Mouse (Mus musculus) neural tube, embryonic 14.5 days (tissue): ENCODE measurements at regions not wholly inside any gene's neighbourhood (a gene's known extent, or its start where the extent isn't known, plus 50 kb on each side); places are given as distances from the start of the nearest gene placed in this dataset.
A peak's percentile ranks its signal among the peaks of the same experiment; 100 is the strongest.

Experiments
- ATAC-seq: fragments of 200-750 bp; cut with Nextera tagmentation; 2 replicates; pipeline ENCODE4 v1.8.0; 2017; ENCODE audit warnings: low read depth, mild to moderate bottlenecking, moderate TSS enrichment, moderate library complexity
- H3K27ac ChIP-seq: fragments of 300-500 bp; sonication (generic); 2 replicates; pipeline ENCODE4 v1.5.1; 2014; ENCODE audit warnings: low read depth, mild to moderate bottlenecking, control low read depth, low read length, moderate library complexity, mixed read lengths
- H3K27me3 ChIP-seq: fragments of 300-500 bp; sonication (generic); 2 replicates; pipeline ENCODE4 v1.6.1; 2014; ENCODE audit warnings: low read length; ENCODE audit not compliant: control insufficient read depth, insufficient read depth
- H3K36me3 ChIP-seq: fragments of 300-500 bp; sonication (generic); 2 replicates; pipeline ENCODE4 v1.6.1; 2014; ENCODE audit warnings: low read length, mixed read lengths; ENCODE audit not compliant: control insufficient read depth, insufficient read depth
- H3K4me1 ChIP-seq: fragments of 300-500 bp; sonication (generic); 2 replicates; pipeline ENCODE4 v1.6.1; 2014; ENCODE audit warnings: low read length; ENCODE audit not compliant: control insufficient read depth, insufficient read depth
- H3K4me2 ChIP-seq: fragments of 300-500 bp; sonication (generic); 2 replicates; pipeline ENCODE4 v1.6.1; 2014; ENCODE audit warnings: mild to moderate bottlenecking, low read depth, low read length, control low read depth
- H3K4me3 ChIP-seq: fragments of 300-500 bp; sonication (generic); 2 replicates; pipeline ENCODE4 v1.5.1; 2014; ENCODE audit warnings: low read depth, low read length, control low read depth, mixed read lengths
- H3K9ac ChIP-seq: fragments of 300-500 bp; sonication (generic); replicated peaks from 2 replicates; pipeline ENCODE4 v1.6.1; 2014; ENCODE audit warnings: low read depth, mild to moderate bottlenecking, control low read depth, low read length, mixed read lengths
- H3K9me3 ChIP-seq: fragments of 300-500 bp; sonication (generic); 2 replicates; pipeline ENCODE4 v1.6.1; 2016; ENCODE audit warnings: low read length; ENCODE audit not compliant: control insufficient read depth
- WGBS: fragments of 180-500 bp; shearing (Covaris S2); extraction: QIAGEN DNeasy Blood & Tissue Kit; methylation state at CpG from one replicate; pipeline ENCODE4 v1.1.7; 2014; 5-methylcytosine and 5-hydroxymethylcytosine counted together

DNA sequence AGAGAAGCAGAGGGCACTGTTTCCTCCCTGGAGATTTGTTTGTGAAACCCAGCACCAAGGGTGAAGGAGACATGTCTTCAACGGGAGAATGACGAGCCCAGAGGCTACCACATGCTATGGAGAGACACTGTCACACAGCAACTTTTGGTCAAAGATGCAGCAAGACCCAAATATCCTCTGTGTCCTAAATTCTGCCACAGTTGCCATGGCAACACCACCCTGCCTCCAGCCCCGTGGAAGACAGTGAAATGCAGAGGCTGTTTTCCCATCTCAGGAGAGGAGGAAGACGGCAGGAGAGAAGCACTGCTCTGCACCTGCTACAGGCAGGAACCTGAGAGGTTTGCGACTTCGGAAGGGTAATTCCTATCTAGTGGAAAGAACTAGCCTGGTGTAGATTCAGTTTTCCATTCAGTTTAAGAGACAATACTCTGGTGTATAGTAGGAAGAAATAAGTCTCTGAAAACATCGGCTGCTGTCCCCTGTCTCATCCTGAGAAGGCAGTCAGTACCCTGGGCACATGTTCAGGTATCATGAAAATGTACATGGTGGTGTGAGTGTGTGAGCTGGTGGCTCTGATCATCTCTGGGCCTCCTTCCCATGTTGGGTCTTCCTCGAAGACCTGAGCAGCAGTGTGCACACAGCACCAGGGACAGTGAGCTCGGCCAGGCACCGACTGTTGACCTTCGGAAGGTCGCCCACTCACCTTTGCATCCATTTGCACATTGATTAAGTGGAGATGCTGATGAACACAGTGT lies 333.6 kb downstream of the Agtpbp1 start:
- Histone ChIP-seq H3K4me2 (no peak overlapping the region), H3K36me3 (no peaks in the 10 kb centered on the region), H3K27me3 (no peaks in the 10 kb centered on the region), H3K4me1 (peaks cover 10% of the 10 kb centered on the region; the same call in 1 of the 2 replicates), H3K9me3 (no peaks in the 10 kb centered on the region), H3K9ac (no peak overlapping the region), H3K4me3 (no peak overlapping the region), H3K27ac (peak overlapping the region; percentile 52)
- ATAC-seq = peak; percentile 78
- 49% methylated on average over 12 of the region's 12 CpGs for WGBS

DNA sequence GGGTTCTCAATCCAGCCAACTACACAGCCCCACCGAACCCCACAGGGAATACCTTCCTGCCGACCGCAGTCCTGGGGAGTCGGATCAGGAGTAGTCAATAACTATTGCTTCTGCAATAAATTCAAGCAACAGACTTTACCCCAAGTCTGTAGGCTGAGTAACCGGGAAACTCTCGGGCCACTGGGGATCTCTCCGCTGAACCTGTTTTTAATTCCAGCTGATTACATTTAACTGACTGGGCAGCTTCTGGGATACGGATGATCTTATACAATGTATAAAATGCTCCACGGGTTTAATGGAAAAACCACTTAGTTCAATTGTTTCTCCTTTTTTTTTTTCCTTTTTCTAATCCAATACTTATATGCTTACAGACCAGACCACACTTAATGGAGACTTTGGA lies 336.6 kb downstream of the Agtpbp1 start:
- Histone ChIP-seq H3K4me2 (no peak overlapping the region), H3K4me3 (no peak overlapping the region), H3K9ac (no peak overlapping the region), H3K9me3 (no peaks in the 10 kb centered on the region), H3K36me3 (no peaks in the 10 kb centered on the region), H3K27ac (no peak overlapping the region), H3K27me3 (no peaks in the 10 kb centered on the region), H3K4me1 (peaks cover 10% of the 10 kb centered on the region; the same call in 1 of the 2 replicates)
- ATAC-seq = no peak
- WGBS = 70% methylated on average over 9 of the region's 9 CpGs

DNA sequence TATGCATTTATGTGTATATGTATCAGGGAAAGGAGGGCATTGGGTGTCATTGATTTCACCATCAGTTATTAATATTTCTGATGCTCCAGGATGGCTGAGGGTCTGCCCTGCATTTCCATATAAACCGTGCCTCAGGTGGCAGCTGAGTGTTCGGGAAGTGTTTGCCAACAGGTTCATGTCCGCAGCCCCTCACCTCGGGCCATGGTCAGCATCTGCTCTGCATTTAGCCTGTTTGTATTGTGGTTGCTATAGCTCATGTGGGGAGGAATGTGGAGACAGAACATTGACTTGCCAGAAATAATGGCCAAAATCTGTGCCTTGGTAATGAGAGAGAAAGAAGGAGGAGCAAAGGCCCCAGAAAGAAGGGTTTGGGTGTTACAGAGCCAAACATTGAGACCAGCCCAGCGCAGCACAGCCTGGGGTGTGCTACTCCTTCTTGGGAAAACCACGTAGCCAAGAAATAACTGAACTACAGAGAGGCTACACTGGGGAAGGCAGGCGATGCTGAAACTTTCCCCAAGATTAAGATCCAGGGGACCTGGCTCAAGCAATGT lies 338.0 kb downstream of the Agtpbp1 start:
- Histone ChIP-seq H3K27me3 (no peaks in the 10 kb centered on the region), H3K4me2 (no peak overlapping the region), H3K4me3 (no peak overlapping the region), H3K9me3 (no peaks in the 10 kb centered on the region), H3K36me3 (no peaks in the 10 kb centered on the region), H3K27ac (no peak overlapping the region), H3K4me1 (peaks cover 10% of the 10 kb centered on the region; the same call in 1 of the 2 replicates), H3K9ac (no peak overlapping the region)
- ATAC-seq = no peak
- 88% methylated on average over 7 of the region's 7 CpGs for WGBS

DNA sequence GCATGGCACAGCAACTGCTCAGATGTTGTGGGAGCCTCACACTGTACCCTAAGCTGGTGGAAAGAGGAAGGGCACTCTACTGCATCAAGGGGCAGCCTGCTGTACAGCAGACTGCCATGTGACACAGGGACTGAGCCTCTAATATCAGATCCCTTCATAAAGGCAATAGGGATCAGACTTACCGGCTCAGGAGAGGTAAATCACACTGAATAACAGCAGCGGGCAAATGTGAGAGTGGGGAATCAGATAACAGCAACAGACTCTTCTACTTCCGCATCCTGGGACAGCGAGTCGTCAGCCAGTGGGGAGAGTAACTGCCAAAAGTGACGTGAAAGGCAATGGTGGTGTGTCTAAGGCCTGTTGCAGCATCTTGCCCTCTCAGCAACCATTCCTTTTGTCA lies 339.0 kb downstream of the Agtpbp1 start:
- peaks cover under 1% of the 10 kb centered on the region; the same call in 1 of the 2 replicates for H3K4me1 ChIP-seq
- H3K4me2 ChIP-seq = no peak overlapping the region
- no peak overlapping the region for H3K4me3 ChIP-seq
- no peaks in the 10 kb centered on the region for H3K9me3 ChIP-seq
- no peak for ATAC-seq
- WGBS = 72% methylated on average over 6 of the region's 6 CpGs
- no peaks in the 10 kb centered on the region for H3K36me3 ChIP-seq
- no peak overlapping the region for H3K9ac ChIP-seq
- H3K27ac ChIP-seq = no peak overlapping the region
- no peaks in the 10 kb centered on the region for H3K27me3 ChIP-seq

DNA sequence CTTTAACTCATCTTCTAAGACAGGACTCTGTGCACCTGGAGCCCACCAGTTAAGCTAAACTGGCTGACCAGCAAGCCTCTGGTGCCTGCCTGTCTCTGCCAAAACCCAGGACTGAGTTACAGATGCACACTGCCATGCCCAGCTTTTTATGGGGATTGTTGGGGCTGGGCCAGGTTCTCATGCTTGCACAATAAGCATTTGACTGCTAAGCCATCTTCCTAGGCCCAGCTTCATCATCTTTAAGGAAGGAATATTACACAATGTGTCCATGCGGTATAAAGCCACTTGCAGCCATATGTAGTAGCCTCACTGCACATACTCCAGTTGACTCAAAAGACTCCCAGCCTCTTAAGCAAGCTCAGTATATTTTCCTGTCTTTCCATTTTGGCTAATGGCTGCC lies 340.4 kb downstream of the Agtpbp1 start:
- H3K4me2 ChIP-seq = no peak overlapping the region
- no peak overlapping the region for H3K27ac ChIP-seq
- H3K27me3 ChIP-seq = no peaks in the 10 kb centered on the region
- no peaks in the 10 kb centered on the region for H3K9me3 ChIP-seq
- H3K4me1 ChIP-seq = no peaks in the 10 kb centered on the region
- no peak overlapping the region for H3K9ac ChIP-seq
- 88% methylated on average over 1 of the region's 1 CpGs for WGBS
- H3K36me3 ChIP-seq = no peaks in the 10 kb centered on the region
- ATAC-seq = no peak
- H3K4me3 ChIP-seq = no peak overlapping the region

DNA sequence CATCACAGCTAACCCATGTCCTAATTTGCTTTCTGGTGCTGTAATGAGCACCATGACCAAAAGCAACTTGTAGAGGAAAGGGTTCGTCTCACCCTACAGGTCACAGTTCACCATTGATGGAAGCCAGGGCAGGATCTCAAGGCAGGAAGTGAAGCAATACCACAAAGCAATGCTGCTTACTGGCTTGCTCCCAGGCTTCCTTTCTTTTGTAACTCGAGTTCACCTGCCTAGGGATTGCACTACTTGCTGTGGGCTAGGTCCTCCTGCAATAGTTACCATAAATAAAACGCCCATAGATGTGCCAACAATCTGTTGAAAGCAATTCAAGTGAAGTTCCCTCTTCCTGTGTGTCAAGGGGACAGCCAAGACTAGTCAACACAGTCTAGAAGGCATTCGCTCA lies 342.4 kb downstream of the Agtpbp1 start:
- no peaks in the 10 kb centered on the region for H3K27me3 ChIP-seq
- no peak overlapping the region for H3K4me2 ChIP-seq
- no peak for ATAC-seq
- 85% methylated on average over 4 of the region's 4 CpGs for WGBS
- no peak overlapping the region for H3K27ac ChIP-seq
- no peaks in the 10 kb centered on the region for H3K36me3 ChIP-seq
- H3K9ac ChIP-seq = no peak overlapping the region
- H3K4me3 ChIP-seq = no peak overlapping the region
- no peaks in the 10 kb centered on the region for H3K4me1 ChIP-seq
- no peaks in the 10 kb centered on the region for H3K9me3 ChIP-seq

DNA sequence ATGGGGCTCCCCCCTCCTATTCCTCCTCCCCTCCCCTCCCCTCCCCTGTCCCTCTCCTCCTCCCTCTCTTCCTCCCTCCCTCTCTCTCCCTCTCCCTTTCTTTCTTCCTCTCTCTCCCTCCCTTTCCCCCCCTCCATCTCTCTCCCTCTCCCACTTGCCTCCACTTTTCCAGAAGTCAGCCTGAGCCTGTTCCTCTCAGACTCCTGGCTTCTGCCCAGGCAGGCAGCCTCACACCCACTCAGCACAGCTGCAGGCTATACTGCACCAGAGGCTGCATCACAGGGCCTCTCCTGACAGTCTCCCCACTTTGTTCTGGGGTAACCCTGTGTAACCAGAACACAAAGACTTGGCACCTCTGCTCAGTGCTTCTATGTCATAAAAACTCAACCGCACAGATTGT lies 346.3 kb downstream of the Agtpbp1 start:
- H3K4me2 ChIP-seq = no peak overlapping the region
- H3K27ac ChIP-seq = no peak overlapping the region
- H3K9me3 ChIP-seq = no peaks in the 10 kb centered on the region
- WGBS = 36% methylated on average over 1 of the region's 1 CpGs
- no peak overlapping the region for H3K9ac ChIP-seq
- H3K4me3 ChIP-seq = no peak overlapping the region
- H3K36me3 ChIP-seq = no peaks in the 10 kb centered on the region
- no peaks in the 10 kb centered on the region for H3K4me1 ChIP-seq
- no peaks in the 10 kb centered on the region for H3K27me3 ChIP-seq
- ATAC-seq = no peak; the same call in 1 of the 2 replicates

DNA sequence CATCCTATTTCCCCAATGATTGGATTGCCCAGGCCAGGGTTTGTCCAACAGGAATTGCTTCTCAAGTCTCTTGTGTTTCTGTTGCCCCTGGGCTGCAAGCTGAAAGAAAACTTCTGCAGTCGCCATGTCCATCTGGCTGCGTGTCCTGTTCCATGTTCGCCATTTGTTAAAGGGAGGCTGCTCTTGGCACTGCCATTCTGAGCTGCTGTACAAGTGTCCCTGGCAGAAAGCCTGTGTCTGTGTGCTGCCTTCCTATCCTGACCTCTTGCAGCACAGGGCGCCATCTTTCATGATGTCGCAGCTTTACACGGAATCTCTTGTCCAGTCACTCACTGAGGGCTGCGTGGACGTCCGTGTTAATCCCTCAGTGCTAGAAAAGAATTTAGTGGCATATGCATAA lies 349.2 kb downstream of the Agtpbp1 start:
- Histone ChIP-seq H3K27ac (no peak overlapping the region), H3K4me1 (no peaks in the 10 kb centered on the region), H3K4me3 (no peak overlapping the region), H3K27me3 (no peaks in the 10 kb centered on the region), H3K9me3 (no peaks in the 10 kb centered on the region), H3K4me2 (no peak overlapping the region), H3K36me3 (no peaks in the 10 kb centered on the region), H3K9ac (no peak overlapping the region)
- WGBS = 88% methylated on average over 9 of the region's 9 CpGs
- ATAC-seq = no peak

DNA sequence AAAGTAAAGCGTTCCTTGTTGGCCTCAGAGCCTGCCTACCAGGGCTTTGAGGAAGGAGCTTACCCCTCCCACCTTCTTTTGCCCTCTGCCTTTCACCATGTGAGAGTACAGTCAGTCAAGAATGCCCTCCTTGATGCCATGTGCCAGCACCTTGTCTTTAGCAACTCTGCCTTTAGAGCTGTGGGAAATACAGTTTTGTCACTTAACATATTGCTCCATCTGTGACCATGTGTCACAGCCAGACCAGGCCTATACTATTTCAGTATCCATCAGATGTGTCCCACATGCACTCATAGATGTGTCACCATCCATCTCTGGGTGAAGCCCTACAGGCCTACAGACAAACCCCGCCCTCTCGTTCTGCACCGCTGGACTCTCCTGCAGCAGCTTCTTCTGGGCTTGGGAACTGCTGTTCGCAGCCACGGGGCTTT lies 355.9 kb downstream of the Agtpbp1 start:
- Histone ChIP-seq H3K9ac (no peak overlapping the region), H3K4me2 (no peak overlapping the region), H3K9me3 (no peaks in the 10 kb centered on the region), H3K4me3 (no peak overlapping the region), H3K4me1 (no peaks in the 10 kb centered on the region), H3K27me3 (no peaks in the 10 kb centered on the region), H3K27ac (no peak overlapping the region), H3K36me3 (no peaks in the 10 kb centered on the region)
- 90% methylated on average over 6 of the region's 6 CpGs for WGBS
- no peak for ATAC-seq
